Mouse (Mus musculus): ENCODE measurements around the gene 2310030G06Rik. TPM values are rescaled to one million over a fixed set of nuclear protein-coding genes. Genes with fewer than 3 reads are reported as not detected.

2310030G06Rik gene
- polyA plus RNA-seq, 1 experiment from 2014 or later = 9.7 TPM

DNA sequence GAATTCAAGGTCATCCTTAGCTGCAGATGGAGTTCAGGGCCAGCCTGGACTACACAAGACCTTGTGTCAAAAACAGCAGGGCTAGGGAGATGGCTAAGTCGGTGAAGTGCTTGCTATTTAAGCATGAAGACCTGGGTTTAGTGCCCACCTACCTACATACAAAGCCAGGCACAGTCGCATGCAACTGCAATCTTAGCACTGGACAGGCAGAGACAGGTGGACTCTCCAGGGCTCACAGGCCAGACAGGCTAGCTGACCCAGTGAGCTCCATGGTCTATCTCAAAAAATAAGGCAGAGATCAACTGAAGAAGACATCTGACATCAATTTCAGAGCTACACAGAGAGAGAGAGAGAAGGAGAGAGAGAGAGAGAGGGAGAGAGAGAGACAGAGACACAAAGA is 22.2 kb downstream of the 2310030G06Rik start:
- WGBS = 74% methylated on average over 2 of the region's 2 CpGs

DNA sequence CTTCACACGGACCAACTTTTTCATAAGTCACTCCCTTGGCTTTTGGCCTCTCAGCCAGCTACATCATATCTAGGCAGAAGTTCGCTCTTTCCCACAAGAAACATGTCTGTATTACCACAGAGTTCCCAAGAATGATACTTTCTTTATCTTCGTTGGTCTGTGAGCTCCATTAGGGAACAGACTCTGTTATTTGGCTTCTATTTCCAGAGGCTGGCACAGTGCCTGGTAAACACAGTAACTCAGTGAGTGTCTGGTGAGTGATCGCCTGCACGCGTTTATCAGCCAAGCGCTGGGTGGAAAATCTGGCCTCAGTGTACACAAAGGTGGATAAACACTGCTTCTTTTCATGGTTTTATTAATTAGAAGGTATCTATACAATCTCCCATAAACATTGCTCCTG is 22.9 kb downstream of the 2310030G06Rik start:
- Histone ChIP-seq H3K36me3 (0 out of 2 replicates have a peak, but pooled peaks cover 5% of the 10 kb centered on the region), H3K27me3 (replicated peaks) (no peaks in the 10 kb centered on the region), H3K4me2 (peak overlapping the region; percentile 65), H3K4me1 (peaks cover 69% of the 10 kb centered on the region), H3K9ac (peak overlapping the region; percentile 71), H3K4me3 (peak overlapping the region; percentile 34), H3K27ac (replicated peaks) (peak overlapping the region; percentile 94), H3K9me3 (no peaks in the 10 kb centered on the region)
- ATAC-seq (ENCODE audit: extremely low read depth, insufficient number of reproducible peaks, low FRiP score, low TSS enrichment) = peak; percentile 49; the same call in 1 of the 2 replicates
- WGBS = 11% methylated on average over 7 of the region's 7 CpGs

More for the DNA sequence above, 22.2 kb downstream of the 2310030G06Rik start:
- H3K27me3 ChIP-seq (replicated peaks) = no peaks in the 10 kb centered on the region
- no peak for ATAC-seq (ENCODE audit: extremely low read depth, insufficient number of reproducible peaks, low FRiP score, low TSS enrichment)
- H3K27ac ChIP-seq (replicated peaks) = peak overlapping the region; percentile 94
- H3K9me3 ChIP-seq = no peaks in the 10 kb centered on the region
- H3K4me2 ChIP-seq = peak overlapping the region; percentile 65
- H3K36me3 ChIP-seq = 0 out of 2 replicates have a peak, but pooled peaks cover 5% of the 10 kb centered on the region
- H3K4me3 ChIP-seq = no peak overlapping the region
- H3K4me1 ChIP-seq = peaks cover 71% of the 10 kb centered on the region
- peak overlapping the region; percentile 1; the same call in 1 of the 2 replicates for H3K9ac ChIP-seq

DNA sequence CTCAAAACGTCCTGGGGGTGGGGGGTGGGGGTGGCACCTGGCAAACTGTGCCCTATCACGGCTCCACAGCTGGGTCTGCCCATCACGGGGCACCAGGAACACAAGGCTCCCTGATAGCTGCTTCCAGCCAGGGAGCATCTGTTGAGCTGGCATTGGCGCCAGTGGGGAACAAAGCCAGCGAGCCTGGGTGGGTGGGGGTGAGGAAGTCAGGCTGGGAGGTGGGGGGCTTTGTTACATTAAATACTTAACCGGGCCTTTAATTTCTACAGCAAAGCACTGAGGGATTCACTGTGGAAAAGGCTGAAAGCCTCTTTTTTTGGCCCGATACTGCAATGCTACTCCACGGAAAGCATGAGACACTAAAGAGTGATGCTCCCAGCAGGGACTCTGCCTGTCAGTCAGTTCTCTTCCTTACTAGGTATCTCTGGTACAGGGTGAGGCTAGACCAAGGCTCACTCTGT is 23.9 kb downstream of the 2310030G06Rik start:
- 36% methylated on average over 8 of the region's 8 CpGs for WGBS
- H3K4me2 ChIP-seq = peak overlapping the region; percentile 65

DNA sequence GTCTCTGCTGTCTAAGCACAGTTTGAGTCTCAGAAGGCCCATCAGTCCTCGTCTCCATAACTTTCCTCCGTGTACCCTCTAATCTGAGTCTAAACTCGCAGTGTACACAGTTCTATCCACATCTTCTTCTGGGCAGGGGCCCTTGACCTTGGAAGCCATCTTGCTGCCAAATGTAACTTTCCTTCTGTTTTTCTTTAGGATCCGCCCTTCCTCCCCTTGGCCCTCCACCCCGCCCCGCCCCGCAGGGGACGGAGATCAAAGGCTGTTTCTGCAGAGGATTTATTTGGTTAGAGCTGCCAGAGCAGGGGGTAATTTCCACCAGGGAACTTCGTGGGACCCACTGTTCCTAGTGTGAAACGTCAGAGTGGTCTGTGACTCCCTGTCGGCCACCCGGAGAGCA is 25.3 kb downstream of the 2310030G06Rik start:
- WGBS = 32% methylated on average over 12 of the region's 12 CpGs
- no peak overlapping the region for H3K4me3 ChIP-seq
- no peak for ATAC-seq (ENCODE audit: extremely low read depth, insufficient number of reproducible peaks, low FRiP score, low TSS enrichment)
- no peak overlapping the region; the same call in 1 of the 2 replicates for H3K27ac ChIP-seq (replicated peaks)
- H3K9ac ChIP-seq = no peak overlapping the region; the same call in 1 of the 2 replicates
- H3K4me2 ChIP-seq = no peak overlapping the region
- H3K36me3 ChIP-seq = 0 out of 2 replicates have a peak, but pooled peaks cover 8% of the 10 kb centered on the region
- peaks cover 51% of the 10 kb centered on the region for H3K4me1 ChIP-seq
- no peaks in the 10 kb centered on the region for H3K9me3 ChIP-seq
- H3K27me3 ChIP-seq (replicated peaks) = no peaks in the 10 kb centered on the region

More for the DNA sequence above, 23.9 kb downstream of the 2310030G06Rik start:
- Histone ChIP-seq H3K27me3 (replicated peaks) (no peaks in the 10 kb centered on the region), H3K4me1 (peaks cover 65% of the 10 kb centered on the region), H3K36me3 (0 out of 2 replicates have a peak, but pooled peaks cover 5% of the 10 kb centered on the region), H3K27ac (replicated peaks) (peak overlapping the region; percentile 94), H3K4me3 (peak overlapping the region; percentile 34; the same call in 1 of the 2 replicates), H3K9me3 (no peaks in the 10 kb centered on the region), H3K9ac (no peak overlapping the region; the same call in 1 of the 2 replicates)
- no peak for ATAC-seq (ENCODE audit: extremely low read depth, insufficient number of reproducible peaks, low FRiP score, low TSS enrichment)

DNA sequence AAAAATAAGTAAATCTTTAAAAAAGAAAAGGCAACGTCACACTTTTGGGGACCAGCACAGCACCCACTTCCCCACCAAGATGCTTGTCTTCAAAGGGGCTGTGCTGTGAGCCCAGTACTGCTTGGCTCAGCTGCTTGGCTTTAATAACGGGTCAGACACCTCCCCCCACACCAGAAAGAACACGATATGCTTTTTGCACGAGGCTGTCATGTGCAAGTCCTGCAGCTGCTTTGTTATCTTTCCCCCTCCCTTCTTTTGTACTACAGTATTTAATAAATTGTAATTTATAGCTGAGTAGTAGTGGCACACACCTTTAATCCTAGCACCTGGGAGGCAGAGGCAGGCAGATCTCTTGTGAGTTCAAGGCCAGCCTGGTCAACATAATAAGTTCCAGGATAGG is 27.5 kb downstream of the 2310030G06Rik start:
- Histone ChIP-seq H3K27me3 (replicated peaks) (no peaks in the 10 kb centered on the region), H3K36me3 (0 out of 2 replicates have a peak, but pooled peaks cover 8% of the 10 kb centered on the region), H3K4me1 (peaks cover 29% of the 10 kb centered on the region), H3K4me3 (no peak overlapping the region), H3K4me2 (no peak overlapping the region), H3K27ac (replicated peaks) (no peak overlapping the region), H3K9ac (no peak overlapping the region), H3K9me3 (no peaks in the 10 kb centered on the region)
- 69% methylated on average over 4 of the region's 4 CpGs for WGBS
- ATAC-seq (ENCODE audit: extremely low read depth, insufficient number of reproducible peaks, low FRiP score, low TSS enrichment) = no peak

DNA sequence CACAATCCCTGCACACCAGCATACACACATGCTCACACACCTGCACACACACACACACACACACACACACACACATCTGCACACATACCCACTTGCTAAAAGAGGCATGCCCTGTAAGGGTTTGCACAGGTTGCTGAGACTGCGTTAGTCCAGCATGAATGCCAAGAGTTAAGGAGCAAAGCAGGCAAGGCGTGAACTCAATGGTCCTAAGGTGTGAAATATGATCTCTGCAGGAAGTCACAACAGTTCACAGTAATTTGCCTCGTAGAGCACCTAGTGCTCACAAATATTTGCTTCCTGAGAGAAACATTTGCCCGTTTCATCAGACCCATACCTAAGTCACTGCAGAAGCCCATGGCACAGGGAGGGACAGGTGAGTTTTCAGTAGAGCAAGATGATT is 32.1 kb downstream of the 2310030G06Rik start:
- Histone ChIP-seq H3K27me3 (replicated peaks) (no peaks in the 10 kb centered on the region), H3K4me2 (no peak overlapping the region), H3K27ac (replicated peaks) (no peak overlapping the region), H3K4me3 (no peak overlapping the region), H3K9ac (no peak overlapping the region), H3K36me3 (peaks cover 17% of the 10 kb centered on the region; the same call in 1 of the 2 replicates), H3K4me1 (no peaks in the 10 kb centered on the region), H3K9me3 (no peaks in the 10 kb centered on the region)
- 51% methylated on average over 4 of the region's 4 CpGs for WGBS
- ATAC-seq (ENCODE audit: extremely low read depth, insufficient number of reproducible peaks, low FRiP score, low TSS enrichment) = no peak

DNA sequence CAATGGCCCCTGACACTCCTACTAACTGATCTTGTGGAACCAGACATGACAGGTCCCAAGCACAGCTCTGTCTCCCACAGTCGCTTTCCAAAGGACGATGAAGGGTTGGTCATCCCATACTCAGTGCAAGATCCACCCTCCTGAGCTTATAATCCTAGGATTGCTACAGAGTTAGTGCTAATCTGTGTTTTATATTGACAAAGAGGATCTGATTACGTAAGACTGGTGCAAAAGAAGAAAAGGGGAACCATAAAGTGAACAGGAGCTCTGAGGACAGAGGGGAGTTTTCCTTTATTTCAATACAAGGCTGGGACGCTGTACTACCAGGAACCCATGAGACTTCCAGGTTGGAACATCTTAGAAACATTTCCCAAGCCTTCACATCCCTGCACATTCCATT is 35.0 kb downstream of the 2310030G06Rik start:
- no peaks in the 10 kb centered on the region for H3K9me3 ChIP-seq
- H3K27me3 ChIP-seq (replicated peaks) = no peaks in the 10 kb centered on the region
- ATAC-seq (ENCODE audit: extremely low read depth, insufficient number of reproducible peaks, low FRiP score, low TSS enrichment) = no peak
- no peak overlapping the region for H3K4me2 ChIP-seq
- no peak overlapping the region for H3K4me3 ChIP-seq
- H3K27ac ChIP-seq (replicated peaks) = no peak overlapping the region
- 82% methylated on average over 4 of the region's 4 CpGs for WGBS
- no peak overlapping the region for H3K9ac ChIP-seq
- peaks cover under 1% of the 10 kb centered on the region for H3K4me1 ChIP-seq
- H3K36me3 ChIP-seq = peaks cover 22% of the 10 kb centered on the region

DNA sequence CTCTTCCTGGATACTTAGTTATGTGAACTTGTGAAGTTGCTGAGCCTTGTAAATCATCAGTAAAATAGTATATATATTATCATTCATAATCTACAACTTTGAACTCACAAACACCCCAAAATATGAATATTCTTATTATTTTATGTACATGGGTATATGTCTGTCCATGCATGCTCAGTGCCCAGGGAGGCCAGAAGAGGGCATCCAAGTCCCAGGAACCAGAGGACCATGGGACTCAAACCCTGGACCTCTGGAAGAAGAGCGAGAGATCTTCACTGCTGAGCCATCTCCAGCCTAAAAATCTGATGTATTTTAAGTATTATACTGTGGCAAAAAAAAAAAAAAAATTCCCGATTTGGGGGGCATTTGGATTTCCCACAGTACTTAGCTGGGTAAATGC is 37.2 kb downstream of the 2310030G06Rik start:
- H3K27me3 ChIP-seq (replicated peaks) = no peaks in the 10 kb centered on the region
- H3K36me3 ChIP-seq = peaks cover 25% of the 10 kb centered on the region
- H3K4me1 ChIP-seq = peaks cover 6% of the 10 kb centered on the region
- no peak overlapping the region for H3K27ac ChIP-seq (replicated peaks)
- WGBS = 21% methylated on average over 2 of the region's 2 CpGs
- ATAC-seq (ENCODE audit: extremely low read depth, insufficient number of reproducible peaks, low FRiP score, low TSS enrichment) = no peak
- no peak overlapping the region for H3K9ac ChIP-seq
- H3K4me2 ChIP-seq = no peak overlapping the region
- no peaks in the 10 kb centered on the region for H3K9me3 ChIP-seq
- no peak overlapping the region for H3K4me3 ChIP-seq

GRCm38 (mm10) chr9:50704907-50705306 is 41.4 kb downstream of the 2310030G06Rik start:
- no peak overlapping the region for H3K9ac ChIP-seq
- H3K9me3 ChIP-seq = no peaks in the 10 kb centered on the region
- peaks cover 17% of the 10 kb centered on the region for H3K4me1 ChIP-seq
- H3K27ac ChIP-seq (replicated peaks) = no peak overlapping the region
- H3K36me3 ChIP-seq = peaks cover 32% of the 10 kb centered on the region
- H3K4me3 ChIP-seq = no peak overlapping the region
- H3K27me3 ChIP-seq (replicated peaks) = peaks cover 16% of the 10 kb centered on the region
- ATAC-seq (ENCODE audit: extremely low read depth, insufficient number of reproducible peaks, low FRiP score, low TSS enrichment) = no peak
- WGBS = 58% methylated on average over 6 of the region's 6 CpGs
- H3K4me2 ChIP-seq = no peak overlapping the region

GRCm38 (mm10) chr9:50700921-50701691 is 45.2 kb downstream of the 2310030G06Rik start:
- Histone ChIP-seq H3K27me3 (replicated peaks) (peaks cover 32% of the 10 kb centered on the region), H3K4me1 (peaks cover 40% of the 10 kb centered on the region), H3K4me3 (no peak overlapping the region), H3K27ac (replicated peaks) (no peak overlapping the region), H3K9ac (no peak overlapping the region), H3K36me3 (peaks cover 20% of the 10 kb centered on the region), H3K4me2 (no peak overlapping the region), H3K9me3 (no peaks in the 10 kb centered on the region)
- whole genome bisulfite sequencing = 52% methylated on average over 11 of the region's 11 CpGs
- no peak for ATAC-seq (ENCODE audit: extremely low read depth, insufficient number of reproducible peaks, low FRiP score, low TSS enrichment)

DNA sequence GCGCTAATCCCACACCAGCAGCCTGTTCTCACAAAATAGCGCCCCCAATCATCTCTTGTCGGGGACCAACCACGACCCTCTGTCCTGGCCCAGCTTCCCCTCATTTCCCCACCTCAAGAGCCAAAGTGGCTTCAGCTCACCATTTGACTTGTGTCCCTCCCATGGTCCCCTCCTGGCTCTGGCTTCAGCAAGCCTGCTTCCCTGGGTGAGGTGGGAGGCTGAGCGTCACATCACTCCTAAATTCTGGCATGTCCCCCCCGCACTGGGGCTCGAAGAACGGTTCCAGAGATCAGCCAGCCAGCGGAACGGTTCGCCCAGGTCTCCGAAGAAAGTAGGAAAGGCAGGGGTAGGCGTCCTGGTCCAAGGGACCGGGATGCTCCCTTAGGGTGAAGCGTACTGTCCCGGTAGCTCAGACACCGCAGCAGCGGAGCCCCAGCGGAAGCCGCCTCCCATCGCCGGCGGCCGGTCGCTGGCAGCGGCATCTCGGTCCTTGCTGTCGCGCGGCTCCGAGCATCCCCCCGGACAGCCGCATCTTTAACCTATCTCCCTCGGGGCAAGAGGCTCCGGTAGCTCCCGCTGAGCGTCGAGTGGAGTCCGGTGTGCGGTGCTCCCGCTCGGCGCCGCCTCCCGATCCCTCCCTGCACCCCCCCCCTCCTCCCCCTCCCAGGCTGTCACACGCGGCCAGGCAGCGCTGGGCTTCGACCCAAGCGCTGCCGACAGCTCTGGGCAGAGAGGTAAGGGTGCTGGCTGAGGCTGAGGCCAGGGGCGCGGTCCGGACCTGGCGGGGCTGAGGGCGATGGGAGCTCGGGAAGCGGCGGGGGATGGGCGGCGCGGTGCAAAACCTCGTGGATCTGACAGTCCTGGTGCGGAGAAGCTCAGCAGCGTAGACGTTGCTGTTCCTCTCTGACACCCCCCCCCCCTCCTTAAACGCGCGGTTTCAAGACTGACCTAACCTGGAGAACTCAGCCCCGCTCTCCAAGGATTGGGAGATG is 47.6 kb downstream of the 2310030G06Rik start:
- Histone ChIP-seq H3K36me3 (peaks cover 24% of the 10 kb centered on the region), H3K27ac (replicated peaks) (no peak overlapping the region), H3K9ac (peak overlapping the region; percentile 82), H3K4me1 (peaks cover 37% of the 10 kb centered on the region), H3K9me3 (no peaks in the 10 kb centered on the region), H3K27me3 (replicated peaks) (peaks cover 32% of the 10 kb centered on the region), H3K4me2 (peak overlapping the region; percentile 99), H3K4me3 (peak overlapping the region; percentile 66)
- peak; percentile 22; the same call in 1 of the 2 replicates for ATAC-seq (ENCODE audit: extremely low read depth, insufficient number of reproducible peaks, low FRiP score, low TSS enrichment)
- under 1% methylated on average over 69 of the region's 70 CpGs for WGBS
